Mouse (Mus musculus) testis, adult 2 months (tissue): ENCODE data around the gene Kirrel3.

Source experiments
- CTCF ChIP-seq: fragments of 200-500 bp; IDR thresholded peaks from 2 replicates; pipeline ENCODE4 v1.5.1; 2012; ENCODE audit warnings: low read depth, mild to moderate bottlenecking, inconsistent platforms, low read length, moderate library complexity; ENCODE audit not compliant: control insufficient read depth, insufficient read depth, insufficient replicate concordance
- POLR2A ChIP-seq: fragments of 200-500 bp; IDR thresholded peaks from 2 replicates; pipeline ENCODE4 v1.6.1; 2012; ENCODE audit warnings: low read depth, mild to moderate bottlenecking, inconsistent platforms, low read length, moderate library complexity; ENCODE audit not compliant: control insufficient read depth

- TF ChIP-seq POLR2A: no peak
- TF ChIP-seq CTCF: no peak
Measured at GRCm38 (mm10) chr9:35053669-35054068, 568.0 kb downstream of the Kirrel3 start.
